Comparison of ENCODE assay signal across 19 mouse cellular contexts in the genomic region with DNA sequence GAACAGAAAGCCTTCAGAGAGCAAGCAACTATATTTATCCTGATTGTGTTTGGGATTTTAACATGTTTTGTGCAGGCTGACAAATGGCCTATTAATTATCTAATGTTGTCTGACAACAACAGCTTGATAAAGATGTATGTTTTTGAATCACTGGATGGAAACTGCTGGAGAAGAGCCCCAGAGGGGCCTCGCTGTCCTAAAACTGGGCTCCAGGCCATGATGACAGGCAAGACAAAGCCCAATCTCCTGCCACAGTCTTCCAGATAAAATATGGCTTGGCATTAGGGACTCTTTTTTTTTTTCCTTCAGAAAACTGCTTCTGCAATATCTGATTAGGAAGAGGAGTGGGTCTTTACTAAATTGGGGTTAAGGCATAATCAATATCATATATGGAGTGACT.
DNase-seq lines count a peak whose midpoint lies in the region; ATAC-seq and TF ChIP-seq lines count a peak whose summit lies in the region.
"Had no signal": no experiment of that assay in that cellular context is flagged by ENCODE, and none has a peak within 500 bp of the region (broad histone marks: within the 10 kb centered on the region; RNA-seq: fewer than 3 reads in every experiment).

No protein-coding gene starts in this region.

- H3K9me3 ChIP-seq in midbrain, postnatal 0 days (ENCODE audit: low read length) = no peaks in the 10 kb centered on the region
- no peaks in the 10 kb centered on the region for H3K9me3 ChIP-seq in midbrain, embryonic 13.5 days
- H3K9me3 ChIP-seq: embryonic facial prominence, embryonic 10.5 days; limb, embryonic 13.5 days; liver, embryonic 12.5 days; stomach, embryonic 15.5 days had no signal

- TF ChIP-seq CTCF in midbrain, postnatal 0 days (IDR thresholded peaks at IDR 0.05) = no peak

- no peak overlapping the region for H3K4me3 ChIP-seq in midbrain, postnatal 0 days (ENCODE audit: low read depth, low read length)
- no peak overlapping the region for H3K4me3 ChIP-seq in midbrain, embryonic 13.5 days (replicated peaks)
- H3K4me3 ChIP-seq: embryonic facial prominence, embryonic 10.5 days; limb, embryonic 13.5 days; liver, embryonic 12.5 days; stomach, embryonic 15.5 days had no signal

- no peaks in the 10 kb centered on the region for H3K27me3 ChIP-seq in midbrain, postnatal 0 days (ENCODE audit: insufficient read depth, low read length)
- H3K27me3 ChIP-seq in midbrain, embryonic 13.5 days = no peaks in the 10 kb centered on the region; the same call in 1 of the 2 replicates
- H3K27me3 ChIP-seq: limb, embryonic 13.5 days; liver, embryonic 12.5 days; stomach, embryonic 15.5 days had no signal

- DNase-seq in cerebellum, postnatal 10 days = peak; percentile 11 to 41
- no peak for DNase-seq in cerebellum, adult 11 months
- peak; percentile 31 for DNase-seq in kidney, postnatal 14 days
- DNase-seq in kidney, postnatal 36 days = no peak
- peak; percentile 36 for DNase-seq in midbrain, postnatal 0 days (ENCODE audit: low spot score)
- no peak for DNase-seq in frontal cortex, adult 2 months (ENCODE audit: extremely low spot score in 1 of 2, low spot score in 1 of 2)
- DNase-seq: adrenal gland, postnatal 14 days; cerebellum, adult 9-10 months; forebrain, postnatal 0 days; kidney, adult 11 months; lung, adult 18-20 months; lung, postnatal 4 days; thymus, postnatal 36 days had no signal

- H3K4me2 ChIP-seq in midbrain, postnatal 0 days (ENCODE audit: low read depth, low read length, poor library complexity, severe bottlenecking) = no peak overlapping the region
- H3K4me2 ChIP-seq in midbrain, embryonic 13.5 days (replicated peaks) = no peak overlapping the region
- H3K4me2 ChIP-seq: limb, embryonic 13.5 days; liver, embryonic 12.5 days; stomach, embryonic 15.5 days had no signal

- WGBS in midbrain, postnatal 0 days = 44% methylated on average over 1 of the region's 1 CpGs
- 57% methylated on average over 1 of the region's 1 CpGs for WGBS in midbrain, embryonic 13.5 days

- H3K27ac ChIP-seq in midbrain, postnatal 0 days (ENCODE audit: low read depth, low read length) = no peak overlapping the region
- no peak overlapping the region for H3K27ac ChIP-seq in midbrain, embryonic 13.5 days
- H3K27ac ChIP-seq: embryonic facial prominence, embryonic 10.5 days; limb, embryonic 13.5 days; liver, embryonic 12.5 days; stomach, embryonic 15.5 days had no signal

- no peaks in the 10 kb centered on the region for H3K4me1 ChIP-seq in midbrain, postnatal 0 days (ENCODE audit: insufficient read depth, low read length)
- peaks cover 24% of the 10 kb centered on the region for H3K4me1 ChIP-seq in midbrain, embryonic 13.5 days (replicated peaks)
- H3K4me1 ChIP-seq: liver, embryonic 12.5 days; stomach, embryonic 15.5 days had no signal

- no peak for ATAC-seq in midbrain, postnatal 0 days (ENCODE audit: low FRiP score)
- ATAC-seq in midbrain, embryonic 13.5 days = no peak
- ATAC-seq: activated CD4-positive, CD25-positive, alpha-beta regulatory T cell, adult 4 months; forebrain, postnatal 0 days; liver, embryonic 12.5 days had no signal

- no peaks in the 10 kb centered on the region for H3K36me3 ChIP-seq in midbrain, postnatal 0 days (ENCODE audit: insufficient read depth, low read length)
- H3K36me3 ChIP-seq in midbrain, embryonic 13.5 days = no peaks in the 10 kb centered on the region
- H3K36me3 ChIP-seq: embryonic facial prominence, embryonic 10.5 days; limb, embryonic 13.5 days; liver, embryonic 12.5 days; stomach, embryonic 15.5 days had no signal

- no peak overlapping the region for H3K9ac ChIP-seq in midbrain, postnatal 0 days (replicated peaks; ENCODE audit: low read length, poor library complexity, severe bottlenecking)
- H3K9ac ChIP-seq in midbrain, embryonic 13.5 days (replicated peaks) = no peak overlapping the region
- H3K9ac ChIP-seq: forebrain, postnatal 0 days; limb, embryonic 13.5 days; liver, embryonic 12.5 days; stomach, embryonic 15.5 days had no signal

Comparison
In these comparisons a context has a peak if more than half of its experiments do, and no peak if none do; other contexts are left out.
1. DNase-seq: peak in cerebellum, postnatal 10 days (2 of 2), kidney, postnatal 14 days (single experiment) and midbrain, postnatal 0 days (single experiment); none in cerebellum, adult 11 months (single experiment), kidney, postnatal 36 days (0 of 2) and frontal cortex, adult 2 months (0 of 2).